Comparison of ENCODE assay signal across 7 mouse cellular contexts in genomic region chr5:144358592-144358917, GRCm38 (mm10). TPM values are rescaled to one million over a fixed set of nuclear protein-coding genes. Genes with fewer than 3 reads are reported as not detected.
DNase-seq lines count a peak whose midpoint lies in the region; ATAC-seq and TF ChIP-seq lines count a peak whose summit lies in the region.

No protein-coding gene starts in this region.

- H3K9ac ChIP-seq in lung, embryonic 14.5 days, result no peak overlapping the region
- no peak overlapping the region for H3K9ac ChIP-seq in limb, embryonic 11.5 days (ENCODE audit: low read length)

- no peak for TF ChIP-seq POLR2A in olfactory bulb, adult 2 months (IDR thresholded peaks at IDR 0.05; ENCODE audit: insufficient read depth, low read depth, low read length)

- H3K9me3 ChIP-seq in lung, embryonic 14.5 days (ENCODE audit: low read depth, low read length), result no peaks in the 10 kb centered on the region
- peaks cover 7% of the 10 kb centered on the region; the same call in 1 of the 2 replicates for H3K9me3 ChIP-seq in erythroblast, embryonic 14.5 days (ENCODE audit: control insufficient read depth, low read length)
- no peaks in the 10 kb centered on the region for H3K9me3 ChIP-seq in limb, embryonic 11.5 days (ENCODE audit: control insufficient read depth, low read length)

- no peak for TF ChIP-seq CTCF in lung, embryonic 14.5 days (IDR thresholded peaks at IDR 0.05; ENCODE audit: low read depth)
- TF ChIP-seq CTCF in olfactory bulb, adult 2 months (IDR thresholded peaks at IDR 0.05; ENCODE audit: insufficient read depth, low read depth, low read length), result no peak

- 9% methylated on average over 10 of the region's 10 CpGs for WGBS in lung, embryonic 14.5 days
- 9% methylated on average over 9 of the region's 10 CpGs for WGBS in limb, embryonic 11.5 days
- whole genome bisulfite sequencing in olfactory bulb, adult 2 months, result 12% methylated on average over 10 of the region's 10 CpGs

- no peaks in the 10 kb centered on the region for H3K36me3 ChIP-seq in lung, embryonic 14.5 days (ENCODE audit: insufficient read depth)
- H3K36me3 ChIP-seq in erythroblast, embryonic 14.5 days (ENCODE audit: control insufficient read depth), result no peaks in the 10 kb centered on the region
- H3K36me3 ChIP-seq in limb, embryonic 11.5 days (ENCODE audit: control insufficient read depth, insufficient read depth, low read length), result no peaks in the 10 kb centered on the region

- H3K4me2 ChIP-seq in lung, embryonic 14.5 days, result peak overlapping the region; percentile 87
- peak overlapping the region; percentile 73 for H3K4me2 ChIP-seq in limb, embryonic 11.5 days (ENCODE audit: low read depth, severe bottlenecking)

- H3K27me3 ChIP-seq in lung, embryonic 14.5 days (ENCODE audit: insufficient read depth, low read length), result no peaks in the 10 kb centered on the region
- H3K27me3 ChIP-seq in erythroblast, embryonic 14.5 days (ENCODE audit: control insufficient read depth), result peaks cover 35% of the 10 kb centered on the region
- H3K27me3 ChIP-seq in limb, embryonic 11.5 days (ENCODE audit: control insufficient read depth, insufficient read depth, low read length), result no peaks in the 10 kb centered on the region

- H3K4me1 ChIP-seq in lung, embryonic 14.5 days (ENCODE audit: insufficient read depth), result 0 out of 2 replicates have a peak, but pooled peaks cover 4% of the 10 kb centered on the region
- peaks cover 11% of the 10 kb centered on the region for H3K4me1 ChIP-seq in erythroblast, embryonic 14.5 days (ENCODE audit: control insufficient read depth)
- no peaks in the 10 kb centered on the region for H3K4me1 ChIP-seq in limb, embryonic 11.5 days (ENCODE audit: control insufficient read depth, insufficient read depth, low read length)
- H3K4me1 ChIP-seq in olfactory bulb, adult 2 months (ENCODE audit: control insufficient read depth, insufficient read depth, low read length), result peaks cover 17% of the 10 kb centered on the region

- no peak for DNase-seq in lung, embryonic 14.5 days
- no peak for DNase-seq in lung, postnatal 25 days (ENCODE audit: low spot score)
- DNase-seq in limb, embryonic 11.5 days (ENCODE audit: low spot score), result no peak
- DNase-seq in right cerebral cortex, postnatal 25 days, result no peak

- H3K27ac ChIP-seq in lung, embryonic 14.5 days (ENCODE audit: low read depth), result no peak overlapping the region
- no peak overlapping the region for H3K27ac ChIP-seq in limb, embryonic 11.5 days (replicated peaks; ENCODE audit: low read depth, low read length)
- H3K27ac ChIP-seq in olfactory bulb, adult 2 months (ENCODE audit: insufficient read depth, low read depth, low read length), result no peak overlapping the region

- peak overlapping the region; percentile 60 for H3K4me3 ChIP-seq in lung, embryonic 14.5 days (ENCODE audit: low read depth, low read length)
- H3K4me3 ChIP-seq in erythroblast, embryonic 14.5 days (replicated peaks), result peak overlapping the region; percentile 56
- H3K4me3 ChIP-seq in limb, embryonic 11.5 days (ENCODE audit: low read depth, low read length), result peak overlapping the region; percentile 50
- peak overlapping the region; percentile 48 for H3K4me3 ChIP-seq in olfactory bulb, adult 2 months (ENCODE audit: insufficient read depth, low read depth, low read length)

- ATAC-seq in lung, embryonic 14.5 days (ENCODE audit: insufficient read depth), result no peak
- ATAC-seq in limb, embryonic 11.5 days (ENCODE audit: insufficient number of reproducible peaks, low FRiP score, low TSS enrichment, low read depth), result no peak
- ATAC-seq in inflammation-experienced regulatory T-cells, adult 6 months, result no peak

RNA-seq across cellular contexts. Expression of gene Baiap2l1, which starts 0.6 kb away (rescaled TPM):
- polyA plus RNA-seq in lung, embryonic 14.5 days (2014; fragmentation: Nextera tagmentation; extraction: Ambion mirVana), result 7.5 and 8.1 TPM in 2 replicates
- polyA plus RNA-seq in erythroblast, embryonic 14.5 days (2012), result not detected in 2 replicates
- polyA plus RNA-seq in limb, embryonic 11.5 days (2014; fragmentation: Nextera tagmentation; extraction: Ambion mirVana), result 3.8 and 4.0 TPM in 2 replicates
- not detected in 2 replicates for polyA plus RNA-seq in olfactory bulb, adult 2 months (2012; ENCODE audit: insufficient read depth, insufficient read length, low replicate concordance, missing spikeins)
- polyA plus RNA-seq in inflammation-experienced regulatory T-cells, adult 6 months (2017; shearing (Covaris generic)), result 1 to 10 TPM in 1 of 3 experiments, under 1 TPM in 2; 0.43 to 1.2 (median 0.67) TPM
